Mouse (Mus musculus) heart, postnatal 0 days (tissue): Measurements from ENCODE around the gene Ppp1r12b.

ENCODE experiments used
- CTCF ChIP-seq: IDR thresholded peaks from 2 replicates; pipeline ENCODE4 v1.5.1; 2016; ENCODE audit warnings: antibody characterized with exemption, control low read depth, low read depth
- EP300 ChIP-seq: IDR thresholded peaks from 2 replicates; pipeline ENCODE4 v1.6.1; 2016; ENCODE audit warnings: antibody characterized with exemption, low read depth

DNA sequence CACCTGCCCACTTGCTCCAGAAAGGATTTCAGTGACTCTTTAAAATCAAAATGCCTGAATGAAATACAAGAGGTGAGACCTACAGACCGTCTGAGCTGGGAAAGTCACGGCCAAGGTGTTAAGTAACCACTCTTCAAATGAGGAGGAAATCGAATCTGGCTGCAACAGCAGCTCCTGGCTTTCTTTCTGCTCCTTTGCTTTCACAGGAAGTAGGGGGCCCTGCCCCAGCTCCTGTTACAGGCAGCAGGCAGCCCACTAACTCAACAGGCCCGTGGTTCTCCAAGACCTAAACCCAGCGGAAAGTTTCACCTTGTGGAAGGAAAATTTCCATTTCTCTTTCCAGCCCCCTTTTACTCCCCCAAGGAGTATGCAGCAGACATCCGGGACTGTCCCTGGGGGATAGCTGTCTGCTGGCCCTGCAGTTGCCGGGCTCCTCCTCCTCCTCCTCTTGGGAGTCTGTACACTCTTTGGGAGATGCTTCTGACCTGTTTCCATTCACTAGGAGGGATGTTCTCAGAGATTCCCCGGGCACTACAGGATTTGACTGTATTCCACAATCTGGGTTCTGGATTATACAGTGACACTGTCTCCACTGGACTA is 36.4 kb upstream of the Ppp1r12b start:
- no peak for TF ChIP-seq CTCF
- no peak for TF ChIP-seq EP300
